Mouse (Mus musculus) kidney, adult 18-20 months (tissue): ENCODE measurements at regions not wholly inside any gene's neighbourhood (a gene's known extent, or its start where the extent isn't known, plus 50 kb on each side); places are given as distances from the start of the nearest gene placed in this dataset.

Experiments
- DNase-seq: peaks from one replicate; pipeline ENCODE4 v3.0.0; 2021

DNA sequence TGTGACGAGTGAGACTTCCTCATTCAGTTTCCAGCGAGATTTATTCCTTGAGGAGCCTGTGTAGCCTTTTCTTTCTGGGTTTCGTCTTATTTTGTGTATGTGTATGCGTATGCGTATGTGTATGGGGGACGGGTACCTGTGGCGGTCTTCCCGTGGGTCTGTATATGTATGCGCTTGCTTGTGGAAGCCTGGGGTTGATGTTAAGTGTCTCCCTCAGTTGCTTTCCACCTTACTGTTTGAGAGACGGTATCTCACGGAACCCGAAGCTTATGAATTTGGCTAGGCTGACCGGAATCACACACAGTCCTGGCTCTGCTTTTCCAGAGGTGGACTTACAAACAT is 87.1 kb downstream of the Ankrd50 start:
- DNase-seq, result no peak

DNA sequence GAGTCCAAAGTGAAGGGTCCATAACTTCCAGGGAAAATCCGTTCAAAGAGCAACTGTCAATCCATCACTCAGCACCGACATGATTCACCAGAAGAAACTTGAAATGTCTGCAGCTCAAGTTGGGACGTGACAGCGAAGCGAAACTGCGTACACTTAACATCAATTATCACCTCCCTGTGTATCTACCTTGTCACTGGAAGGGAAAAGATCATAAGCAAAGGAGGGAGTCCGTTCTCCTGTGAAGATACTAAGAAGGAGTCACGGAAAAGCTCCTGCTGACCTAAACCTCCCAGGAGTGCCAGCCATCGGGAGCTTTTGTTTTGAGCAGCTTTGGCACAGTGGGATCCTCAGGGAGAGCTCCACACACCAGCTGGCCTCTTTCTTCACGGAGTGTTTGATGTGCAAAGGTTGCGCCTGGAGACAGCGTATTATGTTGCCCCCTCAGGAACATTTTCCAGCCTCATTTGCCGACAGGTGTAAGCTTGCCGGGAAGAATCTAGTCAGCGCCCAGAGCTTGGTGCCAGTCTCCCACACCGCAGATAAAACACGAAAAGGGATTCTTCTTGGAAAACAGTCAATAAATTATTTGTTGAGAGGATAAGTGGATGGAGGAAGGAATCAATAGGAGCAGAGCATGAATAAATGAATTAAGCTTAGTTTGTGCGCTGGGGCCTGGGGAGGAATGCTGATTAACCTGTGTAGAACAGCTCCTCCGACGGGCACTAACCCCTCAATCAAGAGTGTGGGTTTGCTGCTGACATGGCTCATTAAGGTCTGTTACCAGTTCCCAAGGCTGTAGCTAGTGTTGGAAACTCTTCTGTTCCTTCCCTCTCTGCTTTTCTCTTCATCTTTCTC is 87.7 kb downstream of the Ankrd50 start:
- DNase-seq, result no peak

DNA sequence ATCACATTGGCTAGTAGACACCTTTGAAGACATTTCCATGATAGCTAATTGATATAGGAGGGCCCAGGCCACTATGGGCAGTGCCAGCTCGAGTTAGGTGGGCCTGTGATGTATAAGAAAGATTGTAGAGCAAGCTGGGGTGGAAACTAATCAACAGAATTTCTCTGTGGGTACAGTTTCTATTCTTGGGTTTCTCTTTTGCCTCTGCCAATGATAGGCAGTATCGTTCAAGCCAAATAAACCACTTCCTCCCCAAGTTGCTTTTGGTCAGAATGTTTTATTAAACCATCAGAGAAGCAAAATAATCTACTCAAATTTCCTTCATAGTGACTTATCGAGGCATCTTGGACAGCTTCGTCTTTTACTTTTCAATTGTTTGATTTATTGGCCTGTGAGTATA is 90.3 kb downstream of the Ankrd50 start:
- no peak for DNase-seq

DNA sequence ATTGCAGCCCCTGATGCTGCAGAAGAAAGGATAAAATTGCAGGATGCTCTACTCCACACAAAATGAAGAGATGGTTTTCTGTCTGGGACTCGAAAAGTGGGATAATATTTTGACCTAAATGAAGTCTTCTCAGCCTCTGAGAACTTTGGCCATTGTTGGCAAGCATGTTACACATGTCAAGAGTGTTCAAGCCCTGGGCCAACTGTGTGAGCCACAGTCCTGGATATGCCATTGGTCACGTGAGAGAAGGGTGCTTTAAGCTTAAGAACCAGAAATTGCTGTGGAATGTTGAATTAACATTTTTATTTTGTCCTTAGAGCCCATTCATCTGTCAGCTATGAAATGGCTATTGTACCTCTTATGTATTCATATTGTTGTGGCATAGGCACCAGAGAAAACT is 95.0 kb downstream of the Ankrd50 start:
- DNase-seq, result no peak

DNA sequence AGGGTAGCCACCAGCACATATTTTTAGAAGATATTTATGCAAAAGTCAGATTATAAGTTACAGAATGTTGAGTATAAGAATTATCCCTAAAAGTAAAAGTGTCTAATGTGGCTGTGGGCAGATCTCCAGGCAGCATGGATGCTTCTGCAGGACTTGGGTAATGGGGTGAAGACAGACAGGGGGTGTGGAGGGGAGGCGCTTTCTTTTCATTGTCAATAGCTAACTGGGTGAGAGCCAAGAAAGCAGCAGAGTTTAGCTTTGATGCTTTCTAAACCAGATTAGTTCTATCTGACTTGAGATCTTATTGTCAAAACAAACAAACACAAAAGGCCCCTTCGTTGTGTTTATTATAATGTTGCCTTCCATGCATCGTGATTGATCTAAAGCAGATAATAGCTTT is 95.7 kb downstream of the Ankrd50 start:
- no peak for DNase-seq

DNA sequence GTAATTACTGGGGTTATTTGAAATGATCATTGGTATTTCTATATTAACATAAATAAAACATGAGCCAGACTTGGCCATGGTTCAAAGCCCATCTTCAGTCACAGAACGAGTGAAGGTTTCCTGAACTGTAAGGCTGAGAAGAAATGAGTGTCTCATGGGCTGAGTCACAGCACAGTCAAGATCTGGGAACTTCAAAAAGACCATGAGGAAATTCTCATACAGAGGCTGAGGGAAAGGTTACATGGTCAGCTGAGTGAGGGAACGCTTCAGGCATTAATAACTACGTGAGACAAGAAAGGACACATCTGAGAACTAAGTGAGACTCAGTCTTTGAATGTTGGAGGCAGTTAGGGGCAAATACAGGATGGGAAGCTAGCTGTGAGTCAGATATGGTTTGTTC is 101.9 kb downstream of the Ankrd50 start:
- no peak for DNase-seq

DNA sequence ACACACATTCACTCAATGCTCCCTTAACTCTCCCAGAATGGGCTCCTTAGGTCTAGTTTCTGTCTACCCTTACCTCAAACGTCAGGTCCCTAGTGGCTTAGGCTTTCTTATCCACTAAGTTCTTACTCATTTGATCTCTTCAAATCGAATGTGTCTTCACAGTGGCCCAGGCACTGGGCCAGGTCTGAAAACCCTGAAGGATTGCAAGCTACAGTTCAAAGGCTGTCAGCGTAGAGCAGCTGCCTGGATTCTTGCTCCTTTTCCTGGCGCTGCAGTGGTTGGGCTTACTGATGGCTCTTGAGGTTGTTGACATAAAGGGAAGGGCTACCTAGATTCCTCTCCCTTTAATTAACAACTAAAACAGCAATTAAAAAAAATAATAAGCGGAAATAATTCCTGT is 103.0 kb downstream of the Ankrd50 start:
- DNase-seq, result no peak

DNA sequence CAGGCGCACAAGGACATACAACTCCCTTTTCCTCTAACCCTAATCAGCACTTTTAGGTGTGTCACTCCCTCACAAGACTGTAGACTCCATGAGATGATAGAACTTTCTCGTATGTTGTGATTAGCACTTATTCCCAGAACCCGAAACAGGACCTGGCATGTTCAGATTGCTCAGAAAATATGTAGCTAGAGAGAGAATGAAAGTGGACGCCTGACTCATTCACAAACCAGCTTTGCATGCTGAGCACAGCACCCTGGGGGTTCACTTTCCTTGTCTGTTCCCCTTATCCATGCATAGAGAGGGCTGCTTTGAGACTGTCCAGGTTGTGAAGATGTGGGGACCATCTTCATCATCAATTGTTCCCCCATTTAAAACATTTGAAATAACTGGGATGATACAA is 111.0 kb downstream of the Ankrd50 start:
- DNase-seq, result no peak

DNA sequence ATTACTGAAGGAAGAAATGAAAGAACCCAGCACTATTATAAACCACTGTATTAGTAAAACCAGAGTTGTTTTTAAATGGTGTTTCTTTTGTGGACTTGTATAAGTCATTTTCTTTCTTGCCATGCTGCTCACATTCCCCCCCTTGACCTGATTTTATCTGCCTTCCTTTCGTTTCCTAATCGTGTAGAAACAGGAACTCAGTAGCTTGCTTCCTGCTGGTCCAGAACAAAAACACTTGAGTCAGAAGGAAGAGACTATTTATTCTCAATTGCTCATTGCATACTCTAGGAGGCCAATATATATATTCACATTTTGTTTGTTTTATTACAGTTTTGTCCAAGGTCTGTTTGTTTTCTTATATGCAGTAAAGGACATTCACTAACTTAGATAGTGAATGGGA is 112.9 kb downstream of the Ankrd50 start:
- no peak for DNase-seq

DNA sequence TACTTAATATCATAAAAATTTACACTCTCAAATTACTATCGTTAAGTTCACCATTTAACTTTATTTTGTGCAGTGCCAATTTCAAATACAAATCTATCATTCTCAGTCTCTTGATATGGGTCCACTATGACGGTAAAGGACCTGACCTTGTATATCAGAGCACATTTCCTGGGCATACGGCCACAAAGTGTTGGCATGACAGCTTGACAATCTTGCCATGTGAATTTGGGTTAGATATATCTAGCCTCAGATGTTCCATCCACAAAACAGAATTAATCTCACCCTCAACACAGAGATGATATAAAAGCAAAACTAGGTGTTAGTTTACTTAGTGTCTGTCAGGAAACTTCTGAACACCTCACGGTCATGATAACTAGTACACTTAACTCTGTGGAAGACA is 120.8 kb downstream of the Ankrd50 start:
- no peak for DNase-seq

DNA sequence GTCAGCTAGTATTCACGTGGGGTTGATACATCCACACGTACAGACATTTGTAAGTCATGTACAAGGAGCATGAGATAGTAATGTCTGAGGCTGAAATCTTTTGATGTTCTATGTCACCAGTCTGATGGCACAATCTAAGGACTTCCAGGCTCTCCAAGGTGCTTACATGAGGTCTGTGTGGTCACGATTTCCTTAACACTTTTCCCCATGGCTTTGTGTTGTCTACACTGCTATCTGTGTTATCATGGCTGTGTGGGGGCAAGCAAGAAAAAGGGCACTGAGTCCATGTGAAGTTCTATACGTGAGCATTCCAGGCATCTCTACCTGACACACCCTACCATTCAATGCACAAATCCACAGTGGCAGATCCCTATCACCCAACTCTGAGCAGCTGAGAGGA is 123.2 kb downstream of the Ankrd50 start:
- DNase-seq, result no peak

DNA sequence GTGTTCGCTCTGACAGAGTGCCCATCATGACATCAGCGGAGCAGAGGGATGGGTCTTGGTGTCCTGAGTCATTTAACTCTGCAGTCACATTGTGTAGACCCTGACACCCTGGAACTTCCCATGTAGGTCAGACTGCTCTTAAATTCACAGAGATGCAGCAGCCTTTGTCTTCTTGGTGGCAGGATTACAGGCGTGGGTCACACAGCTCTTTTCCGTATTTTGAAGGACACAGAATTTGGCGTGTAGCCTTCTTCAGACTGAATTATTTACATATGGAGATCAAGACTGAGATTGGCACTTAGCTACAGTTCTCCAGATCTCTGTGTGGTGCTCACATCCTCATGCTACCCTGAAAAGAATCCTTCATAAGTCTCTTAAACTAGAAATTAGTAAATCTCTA is 123.7 kb downstream of the Ankrd50 start:
- DNase-seq, result no peak

DNA sequence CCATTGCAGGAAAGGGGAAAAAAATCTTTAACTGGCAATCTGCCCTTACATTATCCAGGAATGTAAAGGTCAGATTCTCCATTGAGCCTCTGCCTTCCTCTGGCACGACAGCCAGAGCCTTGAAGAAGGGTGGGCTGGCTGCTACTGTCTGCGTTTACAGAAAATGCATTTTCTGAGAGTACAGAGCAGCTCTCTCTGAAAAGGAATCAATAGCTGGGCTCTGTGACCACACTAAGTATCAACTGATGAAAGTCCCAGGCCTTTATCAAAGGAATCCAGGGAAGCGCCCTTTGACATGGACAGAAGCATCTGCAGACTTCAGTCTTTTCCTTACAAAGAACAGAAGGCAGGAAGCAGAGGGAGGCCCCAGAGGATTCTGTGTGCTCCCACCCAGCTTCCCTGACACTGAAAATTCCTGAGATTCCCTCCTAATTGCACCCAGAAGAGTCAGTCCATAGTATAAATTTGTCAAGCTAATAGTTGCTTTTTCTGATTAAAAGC is 124.2 kb downstream of the Ankrd50 start:
- DNase-seq, result no peak

DNA sequence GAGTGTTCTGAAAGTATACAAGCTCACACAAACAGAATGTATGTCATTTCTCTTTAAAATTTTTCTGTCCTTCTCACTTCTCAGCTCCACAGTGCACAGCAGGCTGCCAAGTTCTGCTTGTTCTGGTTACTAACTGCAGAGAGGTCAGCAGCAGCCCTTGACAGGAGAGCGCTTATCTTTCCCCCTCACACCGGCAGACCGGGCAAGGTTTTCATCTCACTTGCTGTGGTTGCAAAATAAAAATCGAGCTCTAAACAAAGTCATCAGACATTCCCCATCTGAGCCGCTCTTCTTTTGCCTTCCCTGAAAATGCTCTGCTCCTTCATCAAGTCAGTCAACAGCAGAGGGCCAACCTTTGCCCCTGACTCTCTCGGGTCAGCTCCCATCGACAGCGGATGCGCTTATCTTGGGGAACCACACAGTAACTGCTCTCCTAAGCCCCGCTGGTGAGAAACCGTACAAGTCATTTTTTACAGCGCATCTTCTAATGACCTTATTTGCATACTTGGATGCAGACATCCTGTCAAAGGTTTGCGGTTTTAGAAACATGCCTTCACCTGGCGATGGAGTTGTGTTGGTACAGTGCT is 126.6 kb downstream of the Ankrd50 start:
- DNase-seq, result no peak

DNA sequence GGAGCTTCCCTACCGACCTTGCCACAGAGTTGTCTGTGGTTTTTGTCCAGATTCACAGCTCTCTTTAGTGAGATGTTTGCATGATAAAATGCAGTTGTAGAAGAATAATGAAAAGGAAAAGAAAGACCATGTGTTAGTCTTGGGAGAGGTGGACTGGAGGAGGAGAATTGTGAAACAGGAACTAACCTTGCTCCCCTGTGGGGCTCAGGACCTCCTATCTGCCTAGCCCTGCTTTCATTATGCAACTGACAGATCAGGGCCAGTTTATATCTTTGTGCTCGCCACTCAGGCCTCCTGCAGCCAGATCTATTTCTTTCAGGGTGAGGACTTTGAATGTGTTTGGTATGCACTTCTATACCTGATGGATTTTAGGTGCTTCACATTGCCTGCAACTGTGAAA is 140.4 kb downstream of the Ankrd50 start:
- DNase-seq, result no peak

DNA sequence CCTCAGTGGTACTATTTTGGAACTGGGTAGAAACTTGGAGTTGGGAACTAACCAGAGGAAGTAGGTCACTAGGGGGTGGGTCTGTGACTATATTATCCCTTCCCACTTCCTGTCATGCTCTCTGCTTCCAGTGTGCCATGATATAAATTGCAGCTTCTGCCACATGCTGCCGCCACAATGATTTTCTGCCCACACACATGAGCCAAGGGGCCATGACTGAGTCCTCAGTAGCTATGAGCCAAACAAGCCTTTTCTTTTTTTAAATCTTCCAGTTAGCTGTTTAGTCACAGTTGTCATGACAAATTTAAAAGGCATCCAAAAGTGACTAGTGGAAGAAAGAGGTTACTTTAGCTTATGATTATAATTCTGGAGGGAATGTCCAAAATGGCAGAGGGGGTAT is 143.0 kb downstream of the Ankrd50 start:
- DNase-seq, result no peak

DNA sequence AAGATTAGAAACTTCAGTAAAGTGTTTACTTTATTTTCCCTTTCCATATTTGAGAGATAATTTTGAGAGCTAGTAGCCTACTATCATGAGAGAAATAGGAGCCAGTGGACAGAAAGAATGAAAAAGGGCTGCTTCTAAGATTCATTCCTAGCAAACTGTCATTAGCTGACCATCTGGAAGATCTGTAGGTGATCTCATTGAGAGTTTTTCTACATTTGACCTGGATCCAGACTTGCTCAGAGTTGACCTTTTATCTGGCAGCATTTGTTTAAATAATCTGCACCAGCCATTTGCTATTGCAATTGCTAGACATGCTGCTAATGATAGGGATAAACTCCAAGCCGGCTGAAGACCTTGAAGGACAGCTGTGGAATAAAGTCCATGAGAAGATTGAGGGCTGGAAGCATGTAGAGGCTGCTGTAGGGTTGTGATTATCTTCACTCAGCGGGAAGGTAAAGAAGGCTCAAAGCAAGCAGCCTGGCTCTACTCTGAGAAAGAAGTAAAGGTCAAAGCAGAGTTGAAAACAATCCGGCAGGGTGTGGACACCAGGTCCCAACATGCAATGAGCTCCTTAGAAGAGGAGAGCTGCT is 151.2 kb downstream of the Ankrd50 start:
- no peak for DNase-seq

DNA sequence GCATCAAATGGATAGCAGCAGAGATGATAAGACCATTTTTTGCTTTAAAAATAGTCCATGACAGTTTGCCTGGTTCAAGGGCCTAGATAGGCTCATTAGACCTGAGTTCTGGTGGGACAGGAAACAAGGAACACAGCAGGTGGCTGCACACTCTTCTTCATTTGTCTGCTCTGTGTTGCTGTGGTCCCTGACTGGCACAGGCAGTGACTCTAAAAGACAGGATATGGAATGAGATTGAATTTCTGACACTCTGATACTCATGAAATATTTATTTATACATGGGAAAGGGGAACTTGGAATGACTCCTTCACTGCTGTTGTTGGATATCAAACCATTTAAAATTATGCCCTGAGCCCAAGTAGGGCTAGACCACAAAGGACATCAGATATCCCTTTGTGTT is 153.5 kb downstream of the Ankrd50 start:
- DNase-seq, result no peak

DNA sequence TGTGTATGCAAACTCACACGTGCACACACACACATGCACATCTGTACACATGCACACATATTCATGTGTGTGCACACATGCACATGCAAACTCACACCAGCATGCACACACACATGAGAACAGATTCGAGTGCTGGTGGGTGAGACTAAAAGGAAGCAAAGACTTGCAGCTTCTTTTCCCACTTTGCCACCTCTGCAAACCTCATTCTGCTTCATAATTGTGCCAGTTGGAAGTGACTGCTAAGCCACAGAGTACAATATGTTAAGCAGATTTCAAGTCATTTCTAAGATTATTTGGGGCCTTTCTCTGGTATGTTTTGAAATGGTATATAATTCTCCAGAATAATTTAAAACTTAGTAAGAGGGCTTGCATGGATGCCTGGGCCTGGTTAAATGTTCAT is 157.4 kb downstream of the Ankrd50 start:
- DNase-seq, result no peak

DNA sequence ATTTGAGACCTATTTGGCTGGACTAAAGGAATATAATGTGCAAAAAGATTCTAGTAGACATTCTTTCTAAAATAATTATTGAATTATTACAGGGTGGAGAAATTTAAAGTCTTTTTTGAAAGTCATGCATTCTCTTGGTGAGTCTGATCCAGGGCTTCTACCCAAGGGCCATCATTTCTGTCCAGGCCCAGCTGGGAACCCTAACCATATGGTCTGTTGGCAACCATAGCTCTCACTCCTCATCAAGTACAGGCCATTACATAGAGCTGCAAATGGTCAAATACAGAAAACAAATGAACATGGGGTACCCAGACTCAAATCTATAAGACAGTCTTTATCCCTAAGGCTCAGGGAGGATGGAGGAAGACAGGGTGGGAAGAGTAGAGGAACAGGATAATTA is 158.4 kb downstream of the Ankrd50 start:
- DNase-seq, result no peak

DNA sequence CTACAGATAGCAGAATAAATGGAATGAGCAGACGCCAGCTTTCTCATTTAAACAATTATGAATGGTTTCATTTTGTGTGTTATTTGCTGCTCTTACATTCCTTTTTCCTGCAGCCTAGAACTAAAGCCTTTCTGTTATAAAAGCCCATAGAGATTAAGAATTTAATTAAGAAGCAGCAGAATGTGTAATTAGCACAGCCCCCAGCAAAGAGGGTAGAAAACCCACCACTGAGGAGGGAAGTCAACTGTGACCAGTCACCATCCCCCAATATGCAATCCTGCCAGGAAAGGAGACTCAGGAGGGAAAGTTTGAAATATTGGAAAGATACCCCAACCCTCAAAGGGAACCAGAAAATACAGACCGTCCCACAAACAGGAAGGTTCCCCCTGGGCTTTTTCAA is 160.0 kb downstream of the Ankrd50 start:
- DNase-seq, result no peak

DNA sequence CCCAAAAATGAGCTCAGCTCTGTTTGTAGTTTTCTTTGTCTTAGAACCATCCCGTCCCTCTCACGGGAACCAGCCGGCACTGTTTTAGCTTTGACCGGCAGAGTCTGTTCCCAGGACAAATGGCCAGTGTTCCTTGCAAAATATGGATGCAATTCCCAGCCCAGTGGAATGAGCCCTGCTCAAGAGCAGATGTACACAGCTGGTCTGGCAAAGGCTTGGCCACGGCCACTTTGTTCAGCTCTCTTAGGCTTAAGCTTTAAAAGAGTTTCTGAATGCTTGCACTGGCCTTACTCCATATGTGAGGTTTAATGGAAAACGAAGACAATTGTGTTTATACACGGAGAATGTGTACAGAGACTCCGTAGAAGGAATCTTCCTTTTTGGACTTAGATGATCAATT is 162.2 kb downstream of the Ankrd50 start:
- DNase-seq, result peak; percentile 8

DNA sequence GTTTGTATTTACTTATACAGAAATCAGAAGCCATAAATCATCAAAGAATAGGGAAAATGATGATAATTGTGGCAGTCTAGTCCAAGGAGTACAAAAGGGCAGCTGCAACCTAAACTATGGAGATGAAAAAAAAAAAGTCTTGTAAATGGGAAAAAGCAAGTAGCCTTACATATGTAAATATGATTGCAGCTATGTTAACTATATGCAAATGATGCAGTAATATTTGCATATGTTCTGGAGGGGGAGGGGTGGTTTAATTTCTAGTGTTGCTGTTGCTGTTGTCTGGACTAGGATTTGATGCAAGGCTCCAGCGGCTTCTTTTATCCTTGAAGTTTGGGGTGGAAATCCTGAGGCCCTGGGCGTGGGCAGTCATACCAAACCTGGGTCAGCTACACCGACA is 163.0 kb downstream of the Ankrd50 start:
- DNase-seq, result no peak

DNA sequence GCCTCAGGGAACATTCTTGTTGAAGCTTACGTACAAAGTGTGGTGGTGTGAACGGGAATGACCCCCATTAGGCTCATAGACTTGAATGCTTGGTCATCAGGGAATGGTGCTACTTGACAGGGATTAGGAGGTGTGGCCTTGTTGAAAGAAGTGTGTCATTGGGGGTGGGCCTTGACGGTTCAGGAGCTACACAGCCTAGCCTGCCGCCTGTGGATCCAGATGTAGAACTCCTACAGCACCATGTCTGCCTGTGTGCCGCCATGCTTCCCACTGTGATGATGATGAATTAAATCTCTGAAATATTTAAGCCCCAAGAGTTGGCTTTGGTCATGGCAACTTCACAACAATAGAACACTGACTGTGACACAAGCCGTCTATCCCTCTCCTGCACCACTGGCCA is 163.6 kb downstream of the Ankrd50 start:
- no peak for DNase-seq

DNA sequence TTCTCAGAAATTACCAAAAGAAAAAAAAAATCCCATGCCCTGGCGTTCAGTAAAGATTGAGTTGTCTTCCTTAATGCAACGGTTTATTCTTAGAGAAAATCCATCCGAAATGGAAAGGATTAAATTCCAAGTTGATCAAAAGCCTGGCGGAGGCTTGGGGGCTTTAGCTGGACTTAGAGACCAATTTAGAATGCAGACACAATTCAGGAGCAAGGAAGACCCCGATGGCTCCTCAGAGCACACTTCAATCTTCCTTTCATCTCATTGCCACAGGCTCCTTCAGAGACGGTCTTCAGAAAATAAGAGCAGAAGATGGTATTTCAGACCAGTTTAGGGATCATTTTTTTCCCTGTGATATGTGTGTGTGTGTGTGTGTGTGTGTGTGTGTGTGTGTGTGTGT is 171.8 kb downstream of the Ankrd50 start:
- no peak for DNase-seq
